Mouse (Mus musculus) hematopoietic stem cell, adult 5-6 weeks (primary cell): Measurements from ENCODE around the gene Sctr. TPM values are rescaled to one million over a fixed set of nuclear protein-coding genes. Genes with fewer than 3 reads are reported as not detected.

Experiments used
- ATAC-seq, 2 experiments: fragments of 125-278 bp in 1 of 2; replicated peaks in 1 of 2; 2 replicates each; pipeline ENCODE4 v1.8.0; 2016 to 2017; ENCODE audit warnings: inconsistent platforms in 2 of 2, mild to moderate bottlenecking in 2 of 2, moderate number of reproducible peaks in 2 of 2, low read depth in 1 of 2, moderate TSS enrichment in 1 of 2; ENCODE audit not compliant: low FRiP score in 2 of 2, poor library complexity in 2 of 2, severe bottlenecking in 2 of 2, insufficient read depth in 1 of 2, low TSS enrichment in 1 of 2
- total RNA-seq: library from RNA; stranded (forward); fragments of 172-1452, 232-1000 nt; gene quantifications from 2 replicates; pipeline ENCODE4 v1.2.3, GENCODE M21; 2017

Sctr gene
- total RNA-seq: not detected in 2 replicates

GRCm38 (mm10) chr1:120006844-120007790 lies at the start of gene Sctr:
Gene Sctr (plus strand): TSS chr1:120006894.
- peak; percentile 24 to 32; a peak in 2 of 4 replicates for ATAC-seq

GRCm38 (mm10) chr1:119957716-119958222 lies 48.9 kb upstream of the Sctr start:
- ATAC-seq: no peak

- ATAC-seq: no peak
These were observed 47.2 kb upstream of the Sctr start for GRCm38 (mm10) chr1:119959464-119959863.

GRCm38 (mm10) chr1:119959920-119960319 lies 46.8 kb upstream of the Sctr start:
- no peak for ATAC-seq

- no peak for ATAC-seq
These were observed 40.7 kb upstream of the Sctr start for GRCm38 (mm10) chr1:119965804-119966514.

- ATAC-seq: no peak
These were observed 33.6 kb upstream of the Sctr start for GRCm38 (mm10) chr1:119973117-119973516.

GRCm38 (mm10) chr1:119975141-119975540 lies 31.6 kb upstream of the Sctr start:
- ATAC-seq: no peak

GRCm38 (mm10) chr1:119986555-119986954 lies 20.1 kb upstream of the Sctr start:
- ATAC-seq: no peak

GRCm38 (mm10) chr1:119996798-119997581 lies 9.7 kb upstream of the Sctr start, which contains the start of gene Cfap221:
Gene Cfap221 (minus strand): TSS chr1:119997234.
- peak; percentile 89 for ATAC-seq

GRCm38 (mm10) chr1:119997644-119998043 lies 9.1 kb upstream of the Sctr start:
- ATAC-seq: no peak

- no peak for ATAC-seq
These were observed 1.3 kb downstream of the Sctr start for GRCm38 (mm10) chr1:120007851-120008588.

GRCm38 (mm10) chr1:120012638-120013037 lies 5.9 kb downstream of the Sctr start:
- ATAC-seq: no peak

GRCm38 (mm10) chr1:120013111-120013510 lies 6.4 kb downstream of the Sctr start:
- ATAC-seq: peak; percentile 34 to 69; a peak in 2 of 4 replicates

- ATAC-seq: peak; percentile 24 to 43; a peak in 1 of 4 replicates
These were observed 9.5 kb downstream of the Sctr start for GRCm38 (mm10) chr1:120016240-120016639.

GRCm38 (mm10) chr1:120018900-120019299 lies 12.2 kb downstream of the Sctr start:
- ATAC-seq: no peak

- ATAC-seq: peak; percentile 64 to 79; a peak in 3 of 4 replicates
These were observed 12.7 kb downstream of the Sctr start for GRCm38 (mm10) chr1:120019428-120019827.
